Mouse (Mus musculus): Measurements from ENCODE around the gene Nol6. TPM values are rescaled to one million over a fixed set of nuclear protein-coding genes. Genes with fewer than 3 reads are reported as not detected.

The Nol6 gene
- 29.0 and 29.3 TPM in 2 replicates for polyA plus RNA-seq (2012; rRNA removed)

- Histone ChIP-seq H3K4me1 (ENCODE audit: control insufficient read depth, insufficient read depth, low read length) (peaks cover 5% of the 10 kb centered on the region), H3K4me3 (ENCODE audit: insufficient read depth, low read depth, low read length) (peak within 1 kb of the TSS; percentile 72), H3K27me3 (replicated peaks; ENCODE audit: control insufficient read depth, insufficient read depth, low read length) (no peaks in the 10 kb centered on the region), H3K27ac (ENCODE audit: insufficient read depth, low read depth, low read length) (0 out of 2 replicates have a peak within 1 kb of the TSS, but pooled peaks have one; percentile 6), H3K36me3 (ENCODE audit: control insufficient read depth, insufficient read depth, low read length) (no peaks in the 10 kb centered on the region)
- peak; percentile 100 for DNase-seq
- TF ChIP-seq POLR2A (IDR thresholded peaks at IDR 0.05; ENCODE audit: low read depth, low read length): no peak
- no peak for TF ChIP-seq CTCF (conservative IDR thresholded peaks at IDR 0.05; ENCODE audit: insufficient read depth, insufficient read length, low read depth, low read length)
- 2% methylated on average over 29 of the region's 29 CpGs for WGBS
Observed at GRCm38 (mm10) chr4:41124180-41124951, at the start of gene Nol6. Nol6 (minus strand) TSS chr4:41124455.

- no peaks in the 10 kb centered on the region for H3K27me3 ChIP-seq (replicated peaks; ENCODE audit: control insufficient read depth, insufficient read depth, low read length)
- WGBS: 86% methylated on average over 2 of the region's 2 CpGs
- H3K36me3 ChIP-seq (ENCODE audit: control insufficient read depth, insufficient read depth, low read length): no peaks in the 10 kb centered on the region; the same call in 1 of the 2 replicates
- peaks cover 5% of the 10 kb centered on the region; the same call in 1 of the 2 replicates for H3K4me1 ChIP-seq (ENCODE audit: control insufficient read depth, insufficient read depth, low read length)
- H3K27ac ChIP-seq (ENCODE audit: insufficient read depth, low read depth, low read length): no peak overlapping the region
- no peak for TF ChIP-seq CTCF (conservative IDR thresholded peaks at IDR 0.05; ENCODE audit: insufficient read depth, insufficient read length, low read depth, low read length)
- no peak for TF ChIP-seq POLR2A (IDR thresholded peaks at IDR 0.05; ENCODE audit: low read depth, low read length)
- DNase-seq: no peak
- no peak overlapping the region for H3K4me3 ChIP-seq (ENCODE audit: insufficient read depth, low read depth, low read length)
Observed at GRCm38 (mm10) chr4:41170970-41171369, 46.7 kb upstream of the Nol6 start.

GRCm38 (mm10) chr4:41165693-41166475 lies 41.6 kb upstream of the Nol6 start:
- 0 out of 2 replicates have a peak, but pooled peaks have one; percentile 18 for TF ChIP-seq CTCF (conservative IDR thresholded peaks at IDR 0.05; ENCODE audit: insufficient read depth, insufficient read length, low read depth, low read length)
- TF ChIP-seq POLR2A (IDR thresholded peaks at IDR 0.05; ENCODE audit: low read depth, low read length): no peak
- DNase-seq: peak; percentile 78
- H3K27me3 ChIP-seq (replicated peaks; ENCODE audit: control insufficient read depth, insufficient read depth, low read length): no peaks in the 10 kb centered on the region
- H3K27ac ChIP-seq (ENCODE audit: insufficient read depth, low read depth, low read length): peak overlapping the region; percentile 11; the same call in 1 of the 2 replicates
- H3K4me3 ChIP-seq (ENCODE audit: insufficient read depth, low read depth, low read length): no peak overlapping the region
- H3K4me1 ChIP-seq (ENCODE audit: control insufficient read depth, insufficient read depth, low read length): peaks cover 3% of the 10 kb centered on the region; the same call in 1 of the 2 replicates
- 55% methylated on average over 6 of the region's 6 CpGs for WGBS
- no peaks in the 10 kb centered on the region for H3K36me3 ChIP-seq (ENCODE audit: control insufficient read depth, insufficient read depth, low read length)

GRCm38 (mm10) chr4:41164974-41165373 lies 40.7 kb upstream of the Nol6 start:
- no peak overlapping the region for H3K4me3 ChIP-seq (ENCODE audit: insufficient read depth, low read depth, low read length)
- TF ChIP-seq POLR2A (IDR thresholded peaks at IDR 0.05; ENCODE audit: low read depth, low read length) (no peak), CTCF (conservative IDR thresholded peaks at IDR 0.05; ENCODE audit: insufficient read depth, insufficient read length, low read depth, low read length) (no peak)
- no peaks in the 10 kb centered on the region for H3K27me3 ChIP-seq (replicated peaks; ENCODE audit: control insufficient read depth, insufficient read depth, low read length)
- DNase-seq: no peak
- WGBS: 39% methylated on average over 2 of the region's 2 CpGs
- H3K36me3 ChIP-seq (ENCODE audit: control insufficient read depth, insufficient read depth, low read length): no peaks in the 10 kb centered on the region
- no peak overlapping the region; the same call in 1 of the 2 replicates for H3K27ac ChIP-seq (ENCODE audit: insufficient read depth, low read depth, low read length)
- H3K4me1 ChIP-seq (ENCODE audit: control insufficient read depth, insufficient read depth, low read length): peaks cover 3% of the 10 kb centered on the region; the same call in 1 of the 2 replicates

- WGBS: 90% methylated on average over 3 of the region's 3 CpGs
- H3K4me3 ChIP-seq (ENCODE audit: insufficient read depth, low read depth, low read length): no peak overlapping the region
- DNase-seq: no peak
- no peak for TF ChIP-seq POLR2A (IDR thresholded peaks at IDR 0.05; ENCODE audit: low read depth, low read length)
- no peak for TF ChIP-seq CTCF (conservative IDR thresholded peaks at IDR 0.05; ENCODE audit: insufficient read depth, insufficient read length, low read depth, low read length)
- H3K4me1 ChIP-seq (ENCODE audit: control insufficient read depth, insufficient read depth, low read length): peaks cover 9% of the 10 kb centered on the region
- no peak overlapping the region for H3K27ac ChIP-seq (ENCODE audit: insufficient read depth, low read depth, low read length)
- H3K27me3 ChIP-seq (replicated peaks; ENCODE audit: control insufficient read depth, insufficient read depth, low read length): no peaks in the 10 kb centered on the region
- H3K36me3 ChIP-seq (ENCODE audit: control insufficient read depth, insufficient read depth, low read length): no peaks in the 10 kb centered on the region
Observed at GRCm38 (mm10) chr4:41161232-41161631, 37.0 kb upstream of the Nol6 start.

- DNase-seq: no peak
- no peak overlapping the region; the same call in 1 of the 2 replicates for H3K27ac ChIP-seq (ENCODE audit: insufficient read depth, low read depth, low read length)
- H3K4me3 ChIP-seq (ENCODE audit: insufficient read depth, low read depth, low read length): no peak overlapping the region
- no peaks in the 10 kb centered on the region for H3K36me3 ChIP-seq (ENCODE audit: control insufficient read depth, insufficient read depth, low read length)
- no peaks in the 10 kb centered on the region for H3K27me3 ChIP-seq (replicated peaks; ENCODE audit: control insufficient read depth, insufficient read depth, low read length)
- WGBS: 78% methylated on average over 1 of the region's 1 CpGs
- TF ChIP-seq POLR2A (IDR thresholded peaks at IDR 0.05; ENCODE audit: low read depth, low read length) (no peak), CTCF (conservative IDR thresholded peaks at IDR 0.05; ENCODE audit: insufficient read depth, insufficient read length, low read depth, low read length) (no peak)
- peaks cover 7% of the 10 kb centered on the region for H3K4me1 ChIP-seq (ENCODE audit: control insufficient read depth, insufficient read depth, low read length)
Observed at GRCm38 (mm10) chr4:41158251-41158650, 34.0 kb upstream of the Nol6 start.

GRCm38 (mm10) chr4:41156961-41157360 lies 32.7 kb upstream of the Nol6 start:
- peaks cover 13% of the 10 kb centered on the region for H3K4me1 ChIP-seq (ENCODE audit: control insufficient read depth, insufficient read depth, low read length)
- no peak for TF ChIP-seq POLR2A (IDR thresholded peaks at IDR 0.05; ENCODE audit: low read depth, low read length)
- no peak for TF ChIP-seq CTCF (conservative IDR thresholded peaks at IDR 0.05; ENCODE audit: insufficient read depth, insufficient read length, low read depth, low read length)
- no peak overlapping the region for H3K27ac ChIP-seq (ENCODE audit: insufficient read depth, low read depth, low read length)
- H3K36me3 ChIP-seq (ENCODE audit: control insufficient read depth, insufficient read depth, low read length): no peaks in the 10 kb centered on the region
- no peak overlapping the region for H3K4me3 ChIP-seq (ENCODE audit: insufficient read depth, low read depth, low read length)
- no peaks in the 10 kb centered on the region for H3K27me3 ChIP-seq (replicated peaks; ENCODE audit: control insufficient read depth, insufficient read depth, low read length)
- DNase-seq: no peak
- WGBS: 67% methylated on average over 9 of the region's 9 CpGs
